Mouse (Mus musculus): ENCODE measurements around the gene Lce1k.
"Not testable (repeated sequence)": the region's sequence is repeated elsewhere in the genome, so short reads cannot be mapped to it uniquely, and the experiment has no call there.

Lce1k gene

GRCm38 (mm10) chr3:92807791-92808190 lies at the start of gene Lce1k:
Gene Lce1k, minus strand, starts transcription at chr3:92807891.
- no peak for DNase-seq (ENCODE audit: low read depth)

- DNase-seq (ENCODE audit: low read depth): no peak
Observed at GRCm38 (mm10) chr3:92851186-92851585, 43.5 kb upstream of the Lce1k start, which contains the start of gene Lce1l. Gene Lce1l, minus strand, starts transcription at chr3:92851286.

- no peak for DNase-seq (ENCODE audit: low read depth)
Observed at GRCm38 (mm10) chr3:92827108-92827507, 19.4 kb upstream of the Lce1k start, which contains the start of gene Kprp. Gene Kprp, minus strand, starts transcription at chr3:92827247.

GRCm38 (mm10) chr3:92825808-92826207 lies 18.1 kb upstream of the Lce1k start:
- DNase-seq (ENCODE audit: low read depth): no peak

GRCm38 (mm10) chr3:92816036-92816435 lies 8.3 kb upstream of the Lce1k start:
- not testable (repeated sequence) for DNase-seq (ENCODE audit: low read depth)

GRCm38 (mm10) chr3:92815581-92815980 lies 7.9 kb upstream of the Lce1k start:
- DNase-seq (ENCODE audit: low read depth): no peak

GRCm38 (mm10) chr3:92790414-92790813 lies 17.3 kb downstream of the Lce1k start, which contains the start of gene Lce1j:
Gene Lce1j, minus strand, starts transcription at chr3:92790514.
- DNase-seq (ENCODE audit: low read depth): no peak

GRCm38 (mm10) chr3:92778799-92779198 lies 28.9 kb downstream of the Lce1k start, which contains the start of gene Lce1i:
Gene Lce1i, minus strand, starts transcription at chr3:92778899.
- no peak for DNase-seq (ENCODE audit: low read depth)

GRCm38 (mm10) chr3:92771573-92771972 lies 36.1 kb downstream of the Lce1k start:
- no peak for DNase-seq (ENCODE audit: low read depth)

GRCm38 (mm10) chr3:92764965-92765364 lies 42.7 kb downstream of the Lce1k start, which contains the start of gene Lce1h:
Gene Lce1h, minus strand, starts transcription at chr3:92765065.
- DNase-seq (ENCODE audit: low read depth): no peak
